Mouse (Mus musculus) embryonic fibroblast, embryonic 13.5 days (primary cell): Measurements from ENCODE around the gene Sh3gl1. TPM values are rescaled to one million over a fixed set of nuclear protein-coding genes. Genes with fewer than 3 reads are reported as not detected.
A peak's percentile ranks its signal among the peaks of the same experiment; 100 is the strongest.
"Not testable (repeated sequence)": the region's sequence is repeated elsewhere in the genome, so short reads cannot be mapped to it uniquely, and the experiment has no call there.

ENCODE experiments used
- H3K27ac ChIP-seq: 2 replicates; pipeline ENCODE4 v1.5.1; 2012; ENCODE audit warnings: low read length, control low read depth, inconsistent platforms; ENCODE audit not compliant: insufficient read depth
- H3K4me1 ChIP-seq: 2 replicates; pipeline ENCODE4 v1.6.1; 2011; ENCODE audit warnings: low read length; ENCODE audit not compliant: control insufficient read depth, insufficient read depth
- H3K4me3 ChIP-seq: 2 replicates; pipeline ENCODE4 v1.5.1; 2011; ENCODE audit warnings: mild to moderate bottlenecking, control low read depth, low read length; ENCODE audit not compliant: insufficient read depth
- CTCF ChIP-seq: IDR thresholded peaks from 2 replicates; pipeline ENCODE4 v1.5.1; 2011; ENCODE audit warnings: mild to moderate bottlenecking, control low read depth, low read length, moderate library complexity, borderline replicate concordance; ENCODE audit not compliant: insufficient read depth
- POLR2A ChIP-seq: IDR thresholded peaks from 2 replicates; pipeline ENCODE4 v1.6.1; 2011; ENCODE audit warnings: low read depth, mild to moderate bottlenecking, control low read depth, low read length, moderate library complexity
- polyA plus RNA-seq: library from polyadenylated mRNA; stranded (reverse); fragments of >200 nt; gene quantifications from 2 replicates; pipeline ENCODE4 v1.2.4, GENCODE M21; 2011; ENCODE audit warnings: low read depth; ENCODE audit not compliant: missing spikeins, insufficient read length

Sh3gl1 gene
- polyA plus RNA-seq, 1 experiment: 105 TPM

- TF ChIP-seq POLR2A: no peak
- no peak for TF ChIP-seq CTCF
These were observed 34.7 kb upstream of the Sh3gl1 start for GRCm38 (mm10) chr17:56071126-56071525.

DNA sequence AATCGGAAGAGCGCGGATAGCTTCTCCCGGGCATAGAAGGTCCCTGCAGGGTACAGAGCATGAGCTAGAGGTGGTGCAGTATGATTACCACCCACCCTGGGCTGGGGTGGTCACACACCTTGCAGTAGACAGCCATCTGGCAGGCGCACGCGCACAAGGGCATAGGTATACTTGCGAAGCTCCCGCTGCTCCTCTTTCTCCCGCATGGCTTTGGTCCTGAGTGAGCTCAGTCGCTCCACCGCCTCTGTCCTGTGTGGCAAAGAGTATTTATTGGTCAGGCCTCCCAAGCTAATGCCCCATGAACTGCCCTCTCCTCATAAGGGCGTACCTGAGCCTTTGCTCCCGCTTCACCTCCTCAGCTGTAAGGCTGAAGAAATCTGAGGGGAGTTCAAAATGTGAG lies 32.6 kb upstream of the Sh3gl1 start:
- TF ChIP-seq POLR2A (no peak), CTCF (no peak)
- peaks cover 7% of the 10 kb centered on the region; the same call in 1 of the 2 replicates for H3K4me1 ChIP-seq
- no peak overlapping the region for H3K27ac ChIP-seq
- H3K4me3 ChIP-seq: no peak overlapping the region

More at GRCm38 (mm10) chr17:56071126-56071525, 34.7 kb upstream of the Sh3gl1 start:
- no peak overlapping the region for H3K27ac ChIP-seq
- peaks cover 7% of the 10 kb centered on the region for H3K4me1 ChIP-seq
- no peak overlapping the region for H3K4me3 ChIP-seq

DNA sequence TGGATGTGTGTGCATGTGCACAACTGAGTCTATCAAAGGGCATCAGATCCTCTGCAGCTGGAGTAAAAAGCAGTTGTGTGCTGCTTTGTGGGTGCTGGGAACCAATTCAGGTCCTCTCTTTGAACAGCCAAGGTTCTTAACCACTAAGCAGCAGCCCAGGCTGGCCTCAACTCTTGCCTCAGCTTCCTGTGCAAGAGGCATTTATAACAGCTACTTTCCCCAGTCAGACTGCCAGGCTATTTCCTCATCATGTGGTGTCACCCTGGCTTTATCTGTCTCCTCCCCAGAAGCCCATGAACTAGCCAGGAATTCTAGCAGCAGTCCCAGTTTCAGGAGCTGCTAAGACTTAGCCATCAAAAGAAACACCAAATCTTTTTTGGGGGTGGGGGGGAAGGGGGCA lies 30.0 kb upstream of the Sh3gl1 start:
- Histone ChIP-seq H3K4me3 (no peak overlapping the region), H3K4me1 (no peaks in the 10 kb centered on the region), H3K27ac (no peak overlapping the region)
- no peak for TF ChIP-seq POLR2A
- TF ChIP-seq CTCF: no peak

- not testable (repeated sequence) for H3K4me3 ChIP-seq, H3K4me1 ChIP-seq, H3K27ac ChIP-seq
These were observed 29.3 kb upstream of the Sh3gl1 start for GRCm38 (mm10) chr17:56065715-56066114.

DNA sequence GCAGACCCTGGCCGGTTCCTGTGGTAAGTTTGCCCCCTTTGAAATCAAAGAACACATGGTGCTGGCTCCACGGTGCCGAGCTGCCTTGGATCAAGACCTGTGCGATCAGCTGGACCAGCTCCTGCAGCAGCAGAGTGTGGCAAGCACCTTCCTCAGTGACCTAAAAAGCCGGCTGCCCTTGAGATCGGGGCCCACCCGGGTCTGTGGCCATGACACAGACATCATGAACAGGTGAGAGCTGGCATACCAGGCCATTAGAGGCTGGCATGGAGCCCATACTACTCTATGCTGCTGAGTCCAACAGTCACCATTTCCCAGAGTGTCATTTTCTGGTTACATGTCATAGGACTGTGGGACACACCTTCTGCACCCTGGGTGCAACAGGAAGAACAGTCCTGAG lies 25.6 kb upstream of the Sh3gl1 start:
- TF ChIP-seq CTCF (no peak), POLR2A (no peak)
- H3K4me3 ChIP-seq: no peak overlapping the region
- no peak overlapping the region for H3K27ac ChIP-seq
- no peaks in the 10 kb centered on the region for H3K4me1 ChIP-seq

DNA sequence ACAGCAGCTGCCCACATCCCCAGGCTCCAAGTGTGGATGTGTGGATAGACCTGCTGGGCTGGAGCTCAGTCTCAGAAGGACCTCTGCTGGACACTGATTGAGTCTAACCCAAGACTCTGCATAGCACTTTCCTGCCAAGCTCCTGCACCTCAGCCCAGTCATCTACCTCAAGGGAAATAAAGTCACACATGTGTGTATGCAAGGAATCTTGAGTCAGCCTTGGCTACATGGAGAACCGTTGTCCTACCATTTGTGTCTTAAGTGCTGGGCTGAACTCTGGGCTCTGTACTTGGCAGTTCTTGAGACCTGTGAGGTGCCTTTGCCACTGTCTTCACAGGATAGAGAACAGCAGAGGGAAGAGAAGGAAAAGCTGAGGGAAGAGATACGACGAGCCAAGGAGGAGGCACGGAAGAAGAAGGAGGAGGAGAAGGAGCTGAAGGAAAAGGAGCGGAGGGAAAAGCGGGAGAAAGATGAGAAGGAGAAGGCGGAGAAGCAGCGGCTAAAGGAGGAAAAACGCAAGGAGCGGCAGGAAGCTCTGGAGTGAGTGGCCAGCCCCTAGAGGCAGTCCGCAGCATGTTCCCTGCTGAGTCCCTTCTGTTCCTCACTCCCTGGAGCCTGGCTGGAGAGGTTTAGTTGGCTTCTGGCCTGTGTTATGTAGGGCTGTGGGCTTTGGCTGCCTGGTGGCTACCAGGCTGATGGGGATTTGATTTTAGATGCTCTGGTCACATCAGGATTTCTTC lies 21.1 kb upstream of the Sh3gl1 start:
- TF ChIP-seq POLR2A (no peak), CTCF (no peak)
- Histone ChIP-seq H3K4me3 (no peak overlapping the region), H3K27ac (no peak overlapping the region), H3K4me1 (no peaks in the 10 kb centered on the region)

GRCm38 (mm10) chr17:56055945-56056678 lies 19.7 kb upstream of the Sh3gl1 start:
- H3K27ac ChIP-seq: no peak overlapping the region
- no peak overlapping the region for H3K4me3 ChIP-seq
- H3K4me1 ChIP-seq: no peaks in the 10 kb centered on the region
- TF ChIP-seq CTCF (no peak), POLR2A (no peak)

GRCm38 (mm10) chr17:56054938-56055337 lies 18.5 kb upstream of the Sh3gl1 start:
- TF ChIP-seq CTCF: no peak
- TF ChIP-seq POLR2A: no peak
- no peaks in the 10 kb centered on the region for H3K4me1 ChIP-seq
- H3K4me3 ChIP-seq: no peak overlapping the region
- H3K27ac ChIP-seq: no peak overlapping the region

DNA sequence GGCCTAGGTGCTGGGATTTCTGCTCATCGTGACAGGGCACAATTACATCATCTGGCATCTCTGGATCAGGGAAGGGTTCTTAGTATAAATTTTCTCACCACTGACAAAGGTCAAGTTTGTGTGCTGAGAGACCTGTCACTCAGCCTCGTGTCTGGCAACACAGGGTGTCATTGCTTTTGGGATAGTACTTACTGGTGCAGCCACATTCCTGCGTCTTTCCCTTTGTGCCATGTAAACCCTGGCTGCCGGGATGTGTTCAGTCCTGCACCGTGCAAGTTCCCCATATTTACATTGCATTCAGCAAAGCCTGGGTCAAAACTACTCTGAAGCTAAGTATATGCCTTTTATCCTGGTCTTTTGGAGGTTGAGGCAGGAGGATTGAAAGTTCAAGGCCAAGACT lies 14.9 kb upstream of the Sh3gl1 start:
- TF ChIP-seq POLR2A (no peak), CTCF (no peak)
- H3K4me1 ChIP-seq: no peaks in the 10 kb centered on the region
- H3K27ac ChIP-seq: no peak overlapping the region
- H3K4me3 ChIP-seq: no peak overlapping the region

DNA sequence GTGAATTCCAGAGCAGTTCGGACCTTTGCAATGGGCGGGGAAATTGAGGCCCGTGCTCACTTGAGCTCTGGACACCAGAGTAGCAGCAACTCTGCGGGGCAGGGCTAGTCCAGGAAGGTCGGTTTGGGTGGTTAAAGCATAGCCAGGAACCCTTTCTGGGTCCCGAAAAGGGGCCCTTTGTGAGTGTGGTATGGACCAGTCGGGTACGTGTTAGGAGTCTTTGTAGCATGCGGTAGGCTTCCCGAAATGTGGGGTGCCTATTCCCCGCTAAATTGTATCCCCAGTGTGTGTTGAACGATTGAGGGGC lies 4.4 kb upstream of the Sh3gl1 start:
- H3K4me3 ChIP-seq: peak overlapping the region; percentile 90
- no peak; the same call in 1 of the 2 replicates for TF ChIP-seq POLR2A
- no peak for TF ChIP-seq CTCF

More for the DNA sequence above, 4.4 kb upstream of the Sh3gl1 start:
- Histone ChIP-seq H3K27ac (peak overlapping the region; percentile 59), H3K4me1 (peaks cover 4% of the 10 kb centered on the region; the same call in 1 of the 2 replicates)
